Mouse (Mus musculus) midbrain, embryonic 16.5 days (tissue): ENCODE results near the gene Ctnna2. TPM values are rescaled to one million over a fixed set of nuclear protein-coding genes. Genes with fewer than 3 reads are reported as not detected.

Source experiments
- ATAC-seq: fragments of 200-750 bp; cut with Nextera tagmentation; 2 replicates; pipeline ENCODE4 v1.8.0; 2017; ENCODE audit warnings: moderate TSS enrichment
- H3K27ac ChIP-seq: fragments of 300-500 bp; sonication (generic); 2 replicates; pipeline ENCODE4 v1.5.1; 2014; ENCODE audit warnings: mild to moderate bottlenecking, low read length, mixed read lengths
- H3K27me3 ChIP-seq: fragments of 300-500 bp; sonication (generic); 2 replicates; pipeline ENCODE4 v1.6.1; 2014; ENCODE audit warnings: low read depth, low read length, mixed read lengths; ENCODE audit not compliant: control insufficient read depth, insufficient read depth
- H3K36me3 ChIP-seq: fragments of 300-500 bp; sonication (generic); 2 replicates; pipeline ENCODE4 v1.6.1; 2014; ENCODE audit warnings: mild to moderate bottlenecking, low read length, moderate library complexity, mixed read lengths; ENCODE audit not compliant: control insufficient read depth, insufficient read depth
- H3K4me1 ChIP-seq: fragments of 300-500 bp; sonication (generic); 2 replicates; pipeline ENCODE4 v1.6.1; 2014; ENCODE audit warnings: mild to moderate bottlenecking, low read length, mixed read lengths; ENCODE audit not compliant: control insufficient read depth, insufficient read depth
- H3K4me2 ChIP-seq: fragments of 300-500 bp; sonication (generic); 2 replicates; pipeline ENCODE4 v1.6.1; 2014; ENCODE audit warnings: mild to moderate bottlenecking, low read length, mixed read lengths
- H3K4me3 ChIP-seq: fragments of 300-500 bp; sonication (generic); 2 replicates; pipeline ENCODE4 v1.5.1; 2014; ENCODE audit warnings: low read depth, mild to moderate bottlenecking, low read length, moderate library complexity, mixed read lengths
- H3K9ac ChIP-seq: fragments of 300-500 bp; sonication (generic); 2 replicates; pipeline ENCODE4 v1.6.1; 2014; ENCODE audit warnings: low read depth, low read length, mixed read lengths
- H3K9me3 ChIP-seq: fragments of 300-500 bp; sonication (generic); replicated peaks from 2 replicates; pipeline ENCODE4 v1.6.1; 2014; ENCODE audit warnings: mild to moderate bottlenecking, low read length, mixed read lengths; ENCODE audit not compliant: control insufficient read depth, poor library complexity, severe bottlenecking
- WGBS: fragments of 180-500 bp; shearing (Covaris S2); extraction: QIAGEN DNeasy Blood & Tissue Kit; methylation state at CpG from one replicate; pipeline ENCODE4 v1.1.7; 2014; 5-methylcytosine and 5-hydroxymethylcytosine counted together
- polyA plus RNA-seq: library from polyadenylated mRNA; unstranded; fragments of >200 nt; fragmentation: Nextera tagmentation; extraction: Ambion mirVana; gene quantifications from 2 replicates; pipeline ENCODE4 v1.2.1, GENCODE M21; 2015

Gene Ctnna2
- polyA plus RNA-seq, 1 experiment from 2014 or later: 146 TPM

DNA sequence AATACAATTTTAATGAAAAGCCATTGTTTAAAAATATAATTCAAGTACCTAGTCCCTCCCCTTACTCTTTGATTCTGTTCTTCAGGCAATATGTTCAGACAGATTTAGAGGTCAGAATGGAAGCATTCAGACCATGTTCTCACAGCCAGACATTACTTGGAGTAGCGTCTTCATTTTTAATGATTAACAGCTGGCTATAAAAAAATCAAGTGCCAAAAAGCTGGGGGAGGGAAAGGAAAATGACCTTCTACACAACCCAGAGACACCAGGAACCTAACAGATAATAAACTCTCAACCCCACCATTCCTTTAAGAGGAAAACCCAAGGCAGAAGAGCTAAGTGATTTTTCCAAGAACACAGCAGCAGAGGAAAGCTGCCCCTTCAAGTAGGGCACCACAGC lies 624.7 kb downstream of the Ctnna2 start:
- Histone ChIP-seq H3K4me1 (peaks cover 2% of the 10 kb centered on the region; the same call in 1 of the 2 replicates), H3K4me3 (no peak overlapping the region), H3K36me3 (no peaks in the 10 kb centered on the region), H3K9me3 (no peaks in the 10 kb centered on the region), H3K9ac (no peak overlapping the region), H3K27me3 (no peaks in the 10 kb centered on the region), H3K27ac (no peak overlapping the region), H3K4me2 (no peak overlapping the region)
- no peak for ATAC-seq
- 44% methylated on average over 1 of the region's 1 CpGs for WGBS

DNA sequence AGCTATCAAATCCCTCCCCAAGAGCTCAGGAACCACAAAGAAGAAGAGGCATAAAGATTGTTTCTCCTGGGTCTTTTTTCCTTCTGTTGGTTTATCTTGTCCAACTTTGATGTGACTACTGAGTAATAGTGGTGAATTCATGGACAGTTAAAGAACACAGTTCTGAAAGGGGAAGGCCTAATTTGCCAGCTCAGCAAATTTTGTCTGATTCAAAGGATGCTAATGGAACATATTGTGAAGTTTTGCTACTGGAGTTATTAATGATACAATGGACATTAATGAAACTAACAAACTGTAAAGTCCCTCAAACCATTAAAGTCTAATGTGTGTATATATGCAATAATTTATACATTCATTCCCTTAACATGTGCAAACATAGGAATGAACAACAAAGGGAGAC lies 635.7 kb downstream of the Ctnna2 start:
- H3K9me3 ChIP-seq: no peaks in the 10 kb centered on the region

DNA sequence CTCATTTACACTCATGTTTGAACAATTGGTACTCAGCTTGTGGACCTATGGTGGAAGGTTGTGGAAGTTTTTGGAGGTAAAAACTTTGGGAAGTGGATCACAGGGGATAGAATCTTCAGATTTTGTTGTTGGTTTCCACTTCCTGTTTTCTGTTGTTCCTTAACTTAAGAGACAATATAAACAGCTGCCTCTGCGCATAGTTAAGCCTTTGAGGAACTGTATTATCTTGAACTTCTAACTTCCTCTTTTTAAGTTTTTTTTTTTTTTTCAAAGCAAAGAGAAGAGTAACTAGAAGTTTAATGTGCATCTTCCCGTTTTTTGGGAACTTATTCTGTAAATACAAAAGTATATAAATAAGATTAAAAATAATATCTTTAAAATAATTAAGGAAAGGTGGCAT lies 644.0 kb downstream of the Ctnna2 start:
- WGBS: 90% methylated on average over 2 of the region's 2 CpGs
- H3K4me3 ChIP-seq: no peak overlapping the region
- ATAC-seq: no peak
- no peaks in the 10 kb centered on the region for H3K27me3 ChIP-seq
- H3K9me3 ChIP-seq: no peaks in the 10 kb centered on the region
- no peaks in the 10 kb centered on the region for H3K4me1 ChIP-seq
- no peak overlapping the region for H3K9ac ChIP-seq
- no peak overlapping the region for H3K27ac ChIP-seq
- no peak overlapping the region for H3K4me2 ChIP-seq
- no peaks in the 10 kb centered on the region for H3K36me3 ChIP-seq

More for the DNA sequence above, 635.7 kb downstream of the Ctnna2 start:
- Histone ChIP-seq H3K4me1 (no peaks in the 10 kb centered on the region), H3K4me3 (no peak overlapping the region), H3K27ac (no peak overlapping the region), H3K4me2 (no peak overlapping the region), H3K27me3 (no peaks in the 10 kb centered on the region), H3K9ac (no peak overlapping the region), H3K36me3 (no peaks in the 10 kb centered on the region)
- no peak for ATAC-seq

DNA sequence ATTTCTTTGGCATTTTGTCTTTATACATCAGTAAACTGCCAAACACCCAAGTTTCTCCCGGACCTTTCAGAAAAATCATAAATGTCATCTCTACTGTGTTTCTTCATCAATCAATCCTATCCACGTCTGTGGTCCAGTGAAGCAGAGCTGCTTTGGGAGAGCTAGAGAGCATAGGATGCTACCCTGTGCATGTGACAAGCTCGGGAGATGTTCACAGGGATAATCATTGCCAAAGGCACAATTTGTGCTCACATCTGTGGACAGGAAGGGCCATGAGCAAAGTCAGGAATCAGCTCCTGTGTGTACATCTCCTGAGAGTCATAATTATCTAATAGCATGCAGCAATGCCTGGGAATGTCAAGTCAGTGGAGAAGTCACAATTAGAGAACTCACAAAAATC lies 654.8 kb downstream of the Ctnna2 start:
- WGBS: 64% methylated on average over 3 of the region's 3 CpGs
- Histone ChIP-seq H3K4me3 (no peak overlapping the region), H3K9me3 (no peaks in the 10 kb centered on the region), H3K4me1 (peaks cover 2% of the 10 kb centered on the region; the same call in 1 of the 2 replicates), H3K36me3 (no peaks in the 10 kb centered on the region), H3K9ac (no peak overlapping the region), H3K27ac (no peak overlapping the region), H3K27me3 (no peaks in the 10 kb centered on the region), H3K4me2 (no peak overlapping the region)
- ATAC-seq: no peak

GRCm38 (mm10) chr6:77324327-77324726 lies 655.2 kb downstream of the Ctnna2 start:
- WGBS: 87% methylated on average over 1 of the region's 1 CpGs
- no peak overlapping the region for H3K9ac ChIP-seq
- H3K4me3 ChIP-seq: no peak overlapping the region
- no peaks in the 10 kb centered on the region for H3K27me3 ChIP-seq
- H3K27ac ChIP-seq: no peak overlapping the region
- no peaks in the 10 kb centered on the region for H3K9me3 ChIP-seq
- no peak for ATAC-seq
- no peak overlapping the region for H3K4me2 ChIP-seq
- H3K36me3 ChIP-seq: no peaks in the 10 kb centered on the region
- peaks cover 2% of the 10 kb centered on the region; the same call in 1 of the 2 replicates for H3K4me1 ChIP-seq

DNA sequence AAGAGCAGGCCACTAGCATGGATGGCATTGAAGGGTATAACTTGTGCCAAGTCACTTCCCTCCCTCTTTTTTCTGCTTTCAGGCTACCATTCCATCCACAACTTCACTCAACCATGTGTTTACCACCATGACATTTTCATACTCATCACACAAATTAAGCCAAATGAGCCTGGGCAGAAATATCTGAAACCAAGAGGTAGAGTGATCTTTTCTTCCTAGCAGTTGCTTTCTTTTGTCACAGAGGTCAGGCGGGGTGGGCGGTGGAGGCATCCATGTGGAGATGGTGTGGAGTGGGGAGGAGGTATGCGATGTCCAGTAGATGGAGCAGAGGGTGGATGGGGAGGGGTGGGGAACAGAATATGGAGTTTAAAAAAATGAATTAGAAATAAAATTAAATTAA lies 672.7 kb downstream of the Ctnna2 start:
- ATAC-seq: no peak
- 93% methylated on average over 3 of the region's 3 CpGs for WGBS
- no peaks in the 10 kb centered on the region for H3K27me3 ChIP-seq
- H3K4me1 ChIP-seq: no peaks in the 10 kb centered on the region
- H3K36me3 ChIP-seq: no peaks in the 10 kb centered on the region
- H3K9me3 ChIP-seq: no peaks in the 10 kb centered on the region
- no peak overlapping the region for H3K4me3 ChIP-seq
- H3K9ac ChIP-seq: no peak overlapping the region
- no peak overlapping the region for H3K4me2 ChIP-seq
- no peak overlapping the region for H3K27ac ChIP-seq

DNA sequence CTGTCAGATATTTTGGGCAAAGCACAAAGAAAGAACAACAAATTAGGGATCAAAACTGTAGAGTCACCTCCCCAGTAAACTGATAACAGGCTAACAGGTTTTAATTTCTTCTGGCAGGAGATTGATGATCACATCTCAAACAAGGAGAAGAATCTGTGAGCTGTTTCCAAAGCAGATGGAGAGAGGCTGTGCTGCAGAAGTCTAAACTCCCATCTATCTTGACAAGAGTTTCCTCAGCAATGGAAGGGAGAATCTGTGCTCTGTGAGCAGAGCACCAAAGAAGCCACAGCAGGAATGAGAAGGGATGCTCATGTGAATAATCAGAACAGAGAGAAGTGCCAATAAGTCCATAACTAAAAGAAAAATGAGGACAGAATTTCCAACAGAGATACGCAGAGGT lies 678.2 kb downstream of the Ctnna2 start:
- H3K4me1 ChIP-seq: no peaks in the 10 kb centered on the region
- no peaks in the 10 kb centered on the region for H3K9me3 ChIP-seq
- no peaks in the 10 kb centered on the region for H3K27me3 ChIP-seq
- no peak overlapping the region for H3K4me3 ChIP-seq
- WGBS: 82% methylated on average over 1 of the region's 1 CpGs
- no peak overlapping the region for H3K4me2 ChIP-seq
- no peak for ATAC-seq
- H3K36me3 ChIP-seq: no peaks in the 10 kb centered on the region
- H3K9ac ChIP-seq: no peak overlapping the region
- H3K27ac ChIP-seq: no peak overlapping the region

DNA sequence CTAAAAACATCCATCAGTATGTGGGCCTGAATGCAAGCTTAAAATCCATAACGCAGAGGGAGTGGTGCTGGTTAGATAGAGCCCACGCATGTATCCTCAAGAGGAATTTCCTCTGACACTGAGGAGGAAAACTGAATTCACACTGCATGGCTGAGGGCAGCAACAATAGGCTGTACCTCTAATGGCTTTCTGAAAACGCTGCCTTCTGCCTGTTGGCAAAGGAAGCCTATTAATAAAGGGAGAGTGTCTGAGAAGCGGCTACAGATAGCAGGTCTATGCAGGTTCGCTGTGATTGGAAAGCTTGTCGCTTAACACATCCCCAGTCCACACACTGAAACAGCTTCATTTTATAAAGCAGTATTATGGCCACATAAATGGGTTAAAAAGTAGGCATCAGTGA lies 688.1 kb downstream of the Ctnna2 start:
- H3K9ac ChIP-seq: no peak overlapping the region
- no peaks in the 10 kb centered on the region for H3K36me3 ChIP-seq
- ATAC-seq: no peak
- 54% methylated on average over 6 of the region's 6 CpGs for WGBS
- no peaks in the 10 kb centered on the region for H3K27me3 ChIP-seq
- peak overlapping the region; percentile 47; the same call in 1 of the 2 replicates for H3K27ac ChIP-seq
- H3K4me1 ChIP-seq: peaks cover 6% of the 10 kb centered on the region
- H3K4me2 ChIP-seq: no peak overlapping the region
- no peak overlapping the region for H3K4me3 ChIP-seq
- no peaks in the 10 kb centered on the region for H3K9me3 ChIP-seq

GRCm38 (mm10) chr6:77288402-77288801 lies 691.1 kb downstream of the Ctnna2 start:
- Histone ChIP-seq H3K9ac (no peak overlapping the region), H3K4me3 (no peak overlapping the region), H3K27ac (no peak overlapping the region), H3K27me3 (no peaks in the 10 kb centered on the region), H3K9me3 (no peaks in the 10 kb centered on the region), H3K36me3 (no peaks in the 10 kb centered on the region), H3K4me1 (peaks cover 6% of the 10 kb centered on the region; the same call in 1 of the 2 replicates), H3K4me2 (no peak overlapping the region)
- no peak for ATAC-seq

- 94% methylated on average over 5 of the region's 5 CpGs for WGBS
- H3K36me3 ChIP-seq: no peaks in the 10 kb centered on the region
- no peaks in the 10 kb centered on the region for H3K27me3 ChIP-seq
- peaks cover 6% of the 10 kb centered on the region; the same call in 1 of the 2 replicates for H3K4me1 ChIP-seq
- H3K4me3 ChIP-seq: no peak overlapping the region
- no peak overlapping the region for H3K27ac ChIP-seq
- H3K9me3 ChIP-seq: no peaks in the 10 kb centered on the region
- ATAC-seq: no peak
- H3K4me2 ChIP-seq: no peak overlapping the region
- H3K9ac ChIP-seq: no peak overlapping the region
These were observed 693.2 kb downstream of the Ctnna2 start for GRCm38 (mm10) chr6:77286317-77286716.
